Mouse (Mus musculus) lung, postnatal 36 days (tissue): Measurements from ENCODE around the gene Ubac2.
"Not testable (repeated sequence)": the region's sequence is repeated elsewhere in the genome, so short reads cannot be mapped to it uniquely, and the experiment has no call there.

Experiments used
- DNase-seq: peaks from one replicate; pipeline ENCODE4 v3.0.0; 2022; ENCODE audit warnings: mixed read lengths

The Ubac2 gene

GRCm38 (mm10) chr14:122060642-122061041 is 182.2 kb downstream of the Ubac2 start:
- DNase-seq, result peak; percentile 94

- DNase-seq, result no peak
These were observed 183.0 kb downstream of the Ubac2 start for GRCm38 (mm10) chr14:122061376-122061775.

- DNase-seq, result no peak
These were observed 184.1 kb downstream of the Ubac2 start for GRCm38 (mm10) chr14:122062411-122063090.

- peak; percentile 48 for DNase-seq
These were observed 185.2 kb downstream of the Ubac2 start for GRCm38 (mm10) chr14:122063599-122063998.

DNA sequence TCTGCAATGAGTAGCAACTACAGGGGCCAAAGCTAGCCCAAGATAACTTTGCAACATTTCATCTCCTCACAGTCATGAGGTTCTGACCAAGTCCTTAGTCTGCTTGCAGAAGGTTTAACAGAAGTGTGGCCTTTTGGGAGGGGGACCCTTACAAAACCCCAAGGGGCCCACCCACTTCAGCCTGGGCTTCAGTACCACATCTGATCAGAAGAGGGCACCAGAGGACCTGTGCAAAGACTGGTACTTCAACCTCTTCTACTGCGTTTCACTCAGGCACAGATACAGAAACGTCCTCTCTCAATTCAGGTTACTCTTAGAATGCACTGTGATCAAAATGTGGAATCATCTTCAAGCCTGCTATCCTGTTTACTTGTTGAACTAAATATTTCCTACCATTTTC is 186.1 kb downstream of the Ubac2 start:
- DNase-seq, result peak; percentile 87

DNA sequence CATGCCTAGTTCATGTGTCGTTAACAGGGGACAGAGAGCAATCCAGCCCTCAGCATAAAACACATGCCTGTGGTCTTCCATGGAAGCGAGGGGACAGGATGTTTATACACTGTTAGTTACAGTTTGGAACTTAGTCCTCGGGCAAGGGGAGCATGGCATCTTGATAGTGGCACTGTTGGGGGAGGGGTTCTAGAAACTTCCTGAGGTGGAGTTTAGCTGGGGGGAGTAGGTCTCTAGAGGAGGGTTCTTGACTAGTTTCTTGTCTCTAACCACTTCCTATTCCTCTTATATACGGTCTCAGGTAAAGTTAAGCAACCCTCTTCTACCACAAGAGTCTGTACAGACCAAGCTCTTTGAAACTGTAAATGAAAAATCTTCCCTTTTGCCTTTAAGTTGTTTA is 187.8 kb downstream of the Ubac2 start:
- peak; percentile 48 for DNase-seq

DNA sequence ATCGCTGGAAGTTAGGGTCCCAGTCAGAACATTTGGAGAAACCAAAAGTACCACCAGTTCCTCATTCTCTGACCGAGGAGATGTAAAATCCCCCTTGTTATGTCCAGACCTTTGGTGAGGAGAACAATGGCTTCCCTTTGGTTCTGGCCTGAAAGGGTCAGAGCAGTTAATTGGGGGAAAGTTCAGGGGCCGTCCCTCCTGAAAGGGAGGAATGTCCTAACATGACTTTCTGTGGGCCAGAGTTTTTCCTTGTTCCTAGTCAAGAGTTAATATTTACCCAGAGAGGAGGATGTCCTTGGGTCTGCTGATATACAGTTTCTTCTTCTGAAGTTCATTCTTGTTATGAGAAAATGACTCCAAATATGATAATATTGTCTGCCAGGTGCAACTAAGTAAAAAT is 189.6 kb downstream of the Ubac2 start:
- DNase-seq, result not testable (repeated sequence)

DNA sequence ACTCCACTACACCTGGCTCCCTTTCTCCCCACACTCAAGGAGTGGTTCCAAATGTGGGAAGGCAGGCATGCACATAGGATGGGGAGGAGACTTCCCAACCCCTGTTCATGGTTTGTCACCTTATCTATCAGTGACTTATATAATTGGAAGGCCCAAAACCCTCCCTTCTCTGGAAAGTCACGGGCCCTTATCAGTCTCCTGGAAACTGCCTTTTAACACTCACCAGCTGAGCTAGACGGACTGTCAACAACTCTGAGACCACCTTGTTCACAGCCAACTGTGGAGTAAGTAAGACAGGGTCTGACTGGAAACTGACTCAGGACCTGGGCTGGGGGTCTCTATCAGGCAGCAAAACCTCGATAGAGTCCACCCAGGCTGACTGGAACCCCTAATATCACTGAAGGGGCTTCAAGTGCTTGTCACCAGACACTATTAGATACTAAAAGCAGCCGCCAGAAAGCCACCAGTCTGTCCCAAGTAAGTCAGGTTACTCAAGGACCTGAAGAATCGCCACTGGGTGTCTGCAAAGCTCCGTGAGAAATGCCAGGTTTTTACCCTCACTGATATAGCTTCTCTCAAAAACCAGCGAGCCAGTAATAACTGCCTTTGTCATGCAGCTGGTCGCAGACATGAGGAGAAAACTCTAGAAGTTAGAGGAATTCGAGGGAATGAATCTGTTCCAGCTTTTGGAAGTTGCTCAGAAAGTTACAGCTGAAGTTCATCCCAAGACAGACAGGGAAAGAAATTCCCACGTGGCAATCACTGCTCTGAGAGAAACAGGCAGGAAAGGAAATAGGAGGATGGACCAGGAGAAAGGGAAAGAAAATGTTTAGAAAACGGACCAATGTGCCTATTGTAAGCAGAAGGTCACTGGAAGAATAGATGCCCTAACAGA is 190.6 kb downstream of the Ubac2 start:
- DNase-seq, result peak; percentile 35

DNA sequence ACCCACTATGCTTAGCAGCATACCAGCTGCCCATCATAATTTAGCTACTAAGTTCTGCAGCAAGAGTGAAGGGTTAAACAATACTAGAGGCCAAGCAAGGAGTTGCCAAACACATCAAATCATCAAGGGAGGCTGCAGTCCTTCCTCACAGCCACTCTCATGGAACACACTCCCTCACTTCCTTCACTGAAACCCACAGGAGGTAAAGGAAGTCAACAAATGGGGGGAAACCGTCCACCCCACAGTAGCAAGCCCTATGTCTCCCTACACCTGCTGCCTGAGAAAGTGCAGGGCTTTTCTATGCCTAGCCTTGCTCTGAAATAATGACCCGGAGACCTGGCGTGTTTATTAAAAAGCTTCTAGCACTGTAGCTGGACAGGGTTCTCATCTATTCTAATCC is 191.5 kb downstream of the Ubac2 start:
- DNase-seq, result no peak
